Mouse (Mus musculus): ENCODE results near the gene Lasp1. TPM values are rescaled to one million over a fixed set of nuclear protein-coding genes. Genes with fewer than 3 reads are reported as not detected.

The Lasp1 gene
- total RNA-seq, 2 experiments from 2014 or later: 107 to 110 TPM

DNA sequence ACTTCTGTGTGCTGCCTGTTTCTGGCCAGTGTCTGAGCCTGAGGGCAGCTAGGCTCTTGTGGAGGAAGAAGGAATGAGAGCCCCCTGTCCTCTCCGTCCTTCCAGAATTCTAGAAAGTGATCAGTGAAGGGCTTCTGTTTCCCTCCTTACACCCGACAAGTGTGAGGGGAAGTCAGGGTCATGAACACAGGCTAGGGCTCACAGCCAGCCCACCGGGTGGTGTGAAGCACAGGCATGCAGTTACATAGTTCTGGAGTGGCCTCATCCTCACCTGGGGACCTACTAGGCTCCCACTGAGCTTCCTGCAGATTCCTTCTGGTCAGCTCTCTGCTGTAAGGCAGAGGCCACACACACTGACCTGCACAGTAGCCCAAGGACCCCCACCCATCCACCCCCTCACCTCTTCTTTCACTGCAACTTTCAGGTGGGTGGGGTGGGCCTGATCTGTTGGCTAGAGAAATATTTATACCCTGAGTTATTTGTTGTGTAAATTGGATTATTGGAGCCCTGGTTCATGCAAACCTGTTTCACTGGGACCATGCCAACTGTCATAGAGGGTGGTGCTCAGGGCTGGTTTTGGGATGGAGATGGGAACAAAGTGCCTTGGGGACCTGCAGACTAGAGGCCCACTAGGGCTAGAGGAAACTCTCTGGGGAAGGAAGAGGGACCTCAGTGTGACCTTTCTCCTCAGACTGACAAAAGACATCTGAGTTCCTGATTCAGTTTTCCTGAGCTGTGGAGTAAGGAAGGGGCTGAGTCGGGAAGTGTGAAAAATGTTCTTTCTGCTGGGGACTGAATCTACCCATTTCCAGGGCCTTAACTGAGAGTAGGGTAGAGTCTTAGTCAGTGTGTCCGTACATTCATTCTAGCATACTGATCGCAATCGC, 10.7 kb downstream of the Lasp1 start:
- DNase-seq (ENCODE audit: low spot score in 2 of 2): no peak

DNA sequence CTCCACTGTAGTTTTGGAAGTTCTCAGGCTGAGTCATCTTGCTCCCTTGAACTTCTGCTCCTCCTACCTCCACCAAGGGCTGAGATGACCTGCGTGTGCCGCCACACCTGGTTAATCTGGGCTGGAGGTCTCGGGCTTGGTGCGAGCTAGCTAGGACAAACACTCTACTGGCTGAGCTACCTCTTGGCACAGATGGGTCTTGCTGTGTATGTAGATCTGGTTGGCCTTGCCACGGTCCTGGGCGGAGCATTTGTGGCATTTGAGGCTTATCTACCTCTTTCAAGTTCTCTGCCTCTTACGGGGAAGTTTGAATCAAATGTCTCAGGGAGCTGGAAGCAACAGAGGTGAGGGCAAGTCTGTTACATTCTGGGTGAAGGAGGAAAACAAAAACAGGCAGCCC, 11.6 kb downstream of the Lasp1 start:
- DNase-seq (ENCODE audit: low spot score in 2 of 2): no peak

DNA sequence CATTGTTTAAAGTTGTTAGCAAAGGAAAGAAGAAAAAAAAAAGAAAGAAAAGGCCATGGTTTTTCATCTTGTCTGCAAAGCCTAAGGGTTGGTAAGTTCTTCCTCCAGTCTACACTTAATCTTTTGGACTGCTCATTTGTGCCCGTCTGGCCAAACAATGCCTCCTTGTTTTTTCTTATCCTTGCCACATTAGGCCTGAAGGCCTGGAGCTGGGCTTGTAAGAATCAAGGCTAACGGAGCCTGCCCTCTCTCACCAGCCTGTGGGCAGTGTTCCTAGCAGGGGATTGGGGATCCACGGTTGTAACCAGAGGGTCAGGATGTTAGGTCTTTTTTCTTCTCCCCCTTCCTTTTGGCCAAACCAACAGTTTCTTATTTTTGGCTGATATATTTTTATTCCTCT, 12.2 kb downstream of the Lasp1 start:
- DNase-seq (ENCODE audit: low spot score in 2 of 2): no peak

DNA sequence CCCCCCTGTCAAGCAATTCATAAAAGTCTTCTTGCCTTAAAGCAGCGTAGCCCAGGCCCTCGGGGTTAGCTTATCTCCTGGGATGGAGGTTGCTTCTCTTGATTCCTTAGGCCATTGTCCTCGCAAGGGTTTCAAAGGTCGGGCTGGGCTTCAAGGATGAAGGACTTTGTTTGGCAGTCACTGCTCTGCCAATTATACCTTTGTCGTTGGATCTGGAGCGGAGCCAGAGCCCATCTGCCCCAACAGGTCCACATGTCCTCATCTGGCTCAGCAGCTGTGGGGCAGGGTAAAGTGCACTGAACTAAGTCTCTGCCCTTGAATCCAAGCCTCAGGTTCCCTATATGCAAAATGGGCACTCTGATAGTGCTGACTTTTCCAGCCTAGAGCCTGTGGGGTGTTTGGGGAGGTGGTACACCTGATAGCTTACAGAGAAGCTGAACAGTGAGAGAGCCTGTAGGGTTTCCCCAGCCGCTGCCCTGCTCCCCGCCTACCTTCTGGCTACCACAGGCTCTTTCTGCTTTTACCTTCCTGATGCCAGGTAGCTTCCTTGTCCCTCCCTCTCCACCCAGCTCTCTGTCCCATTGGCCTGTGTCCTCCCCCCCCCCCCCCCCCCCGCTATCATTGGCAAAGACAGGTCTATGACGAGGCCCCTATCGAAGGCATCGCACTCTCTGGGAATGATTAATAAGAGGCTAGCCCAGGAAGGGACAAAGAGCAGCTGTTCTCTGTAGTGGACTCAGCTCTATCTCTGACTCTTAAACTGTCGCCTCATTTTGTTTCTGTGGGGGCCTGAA, 13.0 kb downstream of the Lasp1 start:
- DNase-seq (ENCODE audit: low spot score in 2 of 2): no peak

DNA sequence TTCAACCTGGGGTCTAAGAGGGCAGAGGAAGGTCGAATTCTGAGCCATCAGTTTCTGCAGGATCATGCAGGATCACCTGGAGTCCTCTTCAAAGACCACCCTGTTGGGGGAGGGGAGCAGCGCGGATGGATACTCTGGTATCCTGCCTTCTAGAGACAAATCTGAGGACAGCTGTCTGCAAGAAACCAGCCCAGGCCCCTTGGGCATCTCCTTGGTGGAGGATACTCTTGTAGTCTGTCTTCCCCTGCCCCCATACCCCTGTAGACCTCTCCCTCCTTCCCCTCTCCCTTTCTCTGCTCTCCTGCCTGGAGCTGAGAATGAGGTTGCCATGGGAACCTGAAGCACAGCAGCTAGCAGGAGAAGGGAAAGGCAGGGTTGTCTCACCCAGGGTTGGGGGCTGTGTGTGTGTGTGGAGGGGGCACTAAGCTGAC, 13.7 kb downstream of the Lasp1 start:
- DNase-seq (ENCODE audit: low spot score in 2 of 2): peak; percentile 54 to 56

DNA sequence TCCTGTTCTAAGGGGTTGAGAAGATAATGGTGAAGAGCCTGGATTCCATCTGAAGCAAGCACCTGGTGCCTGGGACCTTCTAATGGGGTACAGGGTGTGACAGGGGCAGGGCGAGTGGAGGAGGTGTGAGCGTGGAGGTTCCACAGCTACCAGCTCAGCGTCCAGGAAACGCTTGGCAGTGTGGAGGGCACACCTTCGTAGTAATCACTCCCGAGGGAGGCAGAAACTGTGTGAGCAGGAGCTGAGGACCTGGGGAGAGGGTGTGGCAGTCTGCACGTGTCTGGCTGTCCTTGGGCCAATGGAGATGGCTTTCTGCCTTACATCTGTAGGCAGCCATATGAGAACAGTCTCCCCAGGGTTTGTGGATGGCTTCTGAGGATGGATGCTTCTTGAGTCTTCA, 14.3 kb downstream of the Lasp1 start:
- no peak for DNase-seq (ENCODE audit: low spot score in 2 of 2)

DNA sequence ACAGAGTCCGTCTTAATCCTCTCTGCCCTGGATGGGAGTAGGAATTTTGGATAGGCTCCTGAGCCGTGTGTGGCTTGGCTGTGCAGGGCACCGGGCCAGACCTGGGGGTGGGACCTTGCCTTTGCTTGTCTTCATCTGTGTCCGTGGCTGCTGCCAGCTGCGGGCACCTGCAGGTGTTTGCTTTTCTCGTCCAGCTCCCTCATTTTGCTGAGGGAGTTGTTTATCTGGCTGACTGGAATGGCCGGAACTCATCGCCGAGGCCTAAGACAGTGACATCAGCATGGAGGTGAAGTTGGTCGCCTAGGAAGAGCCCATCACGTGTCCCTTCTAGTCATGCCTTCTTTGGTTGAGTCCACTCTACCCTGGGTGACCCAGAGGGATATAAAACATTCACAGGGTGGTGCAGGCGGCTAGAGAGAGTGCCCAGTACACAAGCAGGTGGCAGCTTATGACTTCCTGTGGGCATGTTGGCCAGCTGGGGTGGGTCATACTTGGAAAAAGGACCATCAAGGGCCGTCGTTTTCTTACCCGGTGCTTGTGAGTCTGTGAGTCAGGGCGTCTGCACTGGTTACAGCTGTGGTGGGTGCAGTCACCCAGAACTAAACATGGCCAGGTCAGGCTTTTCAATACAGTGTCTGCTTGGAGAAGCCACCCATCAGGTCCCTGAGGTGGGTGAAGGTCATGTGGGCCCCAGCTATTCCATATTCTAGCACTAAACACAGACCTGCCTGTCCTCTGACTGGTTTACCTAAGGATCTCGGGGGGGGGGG, 15.1 kb downstream of the Lasp1 start:
- no peak for DNase-seq (ENCODE audit: low spot score in 2 of 2)

DNA sequence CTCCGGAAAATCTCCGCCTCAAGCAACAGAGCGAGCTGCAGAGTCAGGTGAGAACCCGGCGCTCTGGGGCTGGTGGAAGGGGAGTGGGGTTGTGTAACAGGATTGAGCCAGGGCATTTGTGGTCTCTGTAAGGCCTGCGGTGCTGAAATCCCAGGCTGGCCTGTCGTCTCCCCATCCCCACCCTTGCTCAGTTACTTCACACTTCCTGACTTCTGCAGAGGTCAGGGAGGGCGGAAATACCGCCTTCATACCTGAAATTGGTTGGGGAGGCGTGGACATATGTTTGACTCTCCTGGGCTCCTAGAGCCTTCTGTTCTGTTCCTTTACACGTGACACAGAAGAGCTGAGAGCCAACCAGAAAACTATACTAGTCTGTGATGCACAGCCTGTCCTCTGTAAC, 16.9 kb downstream of the Lasp1 start:
- DNase-seq (ENCODE audit: low spot score in 2 of 2): no peak

DNA sequence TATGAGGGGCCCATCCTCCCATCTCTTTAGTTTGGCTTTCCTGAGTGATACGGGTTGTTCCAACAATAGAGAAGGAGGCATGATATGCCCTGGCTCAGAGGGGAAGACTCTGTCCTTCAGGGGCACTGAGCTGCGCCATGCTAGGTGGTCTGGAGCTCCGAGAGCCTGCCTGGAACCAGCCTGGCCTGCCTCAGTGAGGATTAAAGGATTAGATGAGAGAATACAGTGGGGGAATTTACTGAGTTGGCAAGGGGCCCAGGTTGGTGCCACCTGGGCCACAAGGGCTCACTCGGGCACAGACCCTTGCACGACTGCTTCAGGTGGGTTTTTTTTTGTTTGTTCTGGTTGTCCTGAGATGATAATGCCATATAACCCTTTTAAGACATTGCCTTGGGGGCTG, 17.4 kb downstream of the Lasp1 start:
- no peak for DNase-seq (ENCODE audit: low spot score in 2 of 2)

DNA sequence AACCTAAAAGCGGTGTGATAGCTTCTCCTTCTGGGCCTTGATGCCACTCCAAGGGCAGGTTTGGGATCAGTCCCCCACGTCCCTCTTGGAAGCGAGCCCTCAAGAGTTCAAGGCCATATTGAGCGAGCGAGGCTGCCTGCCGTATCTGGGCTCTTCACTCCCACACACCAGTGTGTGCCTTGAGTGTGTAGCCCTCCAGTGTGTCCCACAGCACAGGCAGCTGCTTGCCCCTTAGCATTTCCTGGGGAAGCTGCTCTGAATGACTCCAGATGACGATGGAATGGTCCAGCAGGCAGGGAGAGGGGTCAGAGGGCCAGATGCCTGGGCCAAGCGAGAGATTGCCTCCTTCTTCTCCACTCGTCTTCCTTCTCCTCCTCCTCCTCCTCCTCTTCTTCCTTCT, 18.1 kb downstream of the Lasp1 start:
- DNase-seq (ENCODE audit: low spot score in 2 of 2): no peak

DNA sequence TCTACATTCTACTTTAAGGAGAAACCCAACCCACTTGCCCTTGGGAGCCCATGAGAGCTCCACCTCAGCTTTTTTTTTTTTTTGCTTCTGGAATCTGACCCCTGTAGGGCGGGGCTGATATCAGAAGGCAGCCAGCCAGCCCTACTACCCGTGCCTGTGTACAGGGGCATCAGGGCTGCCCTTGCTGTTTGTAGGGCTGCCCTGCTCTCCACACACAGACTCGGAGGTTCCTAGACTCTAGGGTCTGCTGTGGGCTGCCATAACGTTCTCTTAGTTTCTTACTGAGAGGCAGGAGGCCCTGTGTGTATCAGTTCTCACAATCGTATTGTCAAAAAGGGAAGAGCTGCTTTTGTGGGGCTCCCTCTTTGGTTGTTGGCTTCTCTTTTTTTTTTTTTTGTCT, 18.6 kb downstream of the Lasp1 start:
- DNase-seq (ENCODE audit: low spot score in 2 of 2): no peak

DNA sequence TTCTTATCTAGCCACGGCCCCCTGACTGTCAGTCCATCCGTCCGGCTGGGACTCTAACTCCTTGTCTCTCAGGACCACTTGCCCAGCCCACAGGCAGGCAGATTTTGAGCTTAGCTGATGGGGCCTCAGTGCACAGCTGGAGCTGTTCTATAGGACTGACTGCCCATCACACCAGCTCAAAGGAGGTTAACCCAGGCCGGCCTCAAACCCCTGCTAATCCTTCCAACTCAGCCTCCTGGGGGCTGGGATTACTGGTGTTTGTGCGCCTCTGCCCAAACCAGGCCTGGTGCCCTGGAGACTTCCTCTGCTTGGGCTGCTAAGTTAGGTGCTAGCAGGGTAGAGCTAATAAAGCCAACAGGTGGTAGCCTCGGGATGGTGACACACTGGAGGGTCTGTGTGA, 19.2 kb downstream of the Lasp1 start:
- no peak for DNase-seq (ENCODE audit: low spot score in 2 of 2)

DNA sequence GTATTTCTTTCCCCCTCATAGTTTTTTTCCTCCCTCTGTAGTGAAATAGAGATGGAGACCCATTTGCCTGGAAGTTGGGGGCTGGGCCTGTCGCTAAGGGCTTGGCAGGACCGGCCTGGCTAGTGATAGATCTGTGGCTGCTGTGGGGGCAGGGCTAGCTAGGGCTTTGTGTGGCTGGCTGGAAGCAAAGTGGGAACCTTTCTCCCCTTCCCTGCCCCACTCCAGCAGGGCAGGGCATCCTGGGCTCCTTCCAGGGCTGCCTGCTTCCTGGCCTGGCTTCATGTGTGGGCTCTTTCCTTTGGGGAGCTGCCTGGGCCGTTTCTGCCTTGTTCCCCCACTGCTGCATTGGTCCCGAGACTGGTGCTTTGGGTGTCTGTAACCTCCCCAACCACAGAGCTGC, 19.8 kb downstream of the Lasp1 start:
- peak in 1 of 2 experiments; percentile 44 for DNase-seq (ENCODE audit: low spot score in 2 of 2)

DNA sequence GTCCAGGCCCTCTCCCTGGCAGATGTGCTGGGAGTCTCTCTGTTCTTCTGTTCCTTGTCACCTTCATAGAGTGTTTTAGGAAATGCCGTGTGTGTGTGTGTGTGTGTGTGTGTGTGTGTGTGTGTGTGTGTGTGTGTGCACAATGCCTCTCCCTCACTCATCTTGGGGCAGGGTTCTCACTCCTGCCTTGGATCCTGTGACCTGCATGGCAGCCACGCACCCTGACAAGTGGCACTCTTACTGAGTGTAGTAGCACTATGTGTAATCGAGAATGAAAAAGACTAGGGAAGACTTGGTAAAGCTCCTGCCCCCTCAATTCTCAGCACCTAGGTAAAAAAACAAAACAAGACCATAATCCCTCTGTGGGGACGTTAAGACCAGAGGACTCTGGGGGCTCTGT, 20.3 kb downstream of the Lasp1 start:
- DNase-seq (ENCODE audit: low spot score in 2 of 2): no peak

DNA sequence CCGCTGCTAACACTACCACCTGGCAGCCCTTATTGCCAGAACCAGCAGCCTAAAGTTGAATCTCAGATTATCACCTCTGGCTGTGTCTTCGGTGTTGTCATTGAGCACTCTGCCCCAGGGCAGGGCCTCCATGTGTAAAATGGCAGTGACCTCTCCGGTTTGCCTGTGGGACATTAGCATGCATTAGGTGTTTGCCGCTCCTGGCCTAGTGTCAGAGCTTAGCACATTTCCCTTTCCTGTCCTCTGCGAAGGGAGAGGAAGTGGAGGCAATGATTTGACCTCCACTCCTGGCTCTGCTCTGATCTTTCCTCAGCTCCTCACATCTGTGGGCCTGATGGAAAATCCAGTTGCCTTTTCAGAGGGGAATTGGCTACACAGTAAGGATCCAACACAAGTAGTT, 21.1 kb downstream of the Lasp1 start:
- DNase-seq (ENCODE audit: low spot score in 2 of 2): no peak

DNA sequence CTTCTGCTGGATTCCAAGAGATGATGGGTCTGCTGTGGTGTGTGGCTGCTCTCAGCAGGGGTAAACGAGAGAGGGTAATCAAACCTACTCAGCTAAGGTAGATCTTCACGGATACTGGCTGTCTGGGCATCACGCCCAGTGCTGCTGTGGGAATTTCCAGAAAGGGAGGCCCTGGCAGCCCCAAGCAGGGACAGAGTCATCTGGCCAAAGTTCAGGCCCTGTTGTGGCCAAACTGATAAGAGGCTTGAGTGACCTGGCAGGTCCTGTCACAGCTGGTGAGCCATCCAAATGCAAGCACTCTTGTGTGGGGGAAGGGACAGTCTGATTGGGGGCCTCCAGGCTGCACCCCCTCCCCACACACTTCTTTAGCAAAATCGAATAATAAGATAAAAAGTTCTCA, 22.0 kb downstream of the Lasp1 start:
- no peak for DNase-seq (ENCODE audit: low spot score in 2 of 2)

DNA sequence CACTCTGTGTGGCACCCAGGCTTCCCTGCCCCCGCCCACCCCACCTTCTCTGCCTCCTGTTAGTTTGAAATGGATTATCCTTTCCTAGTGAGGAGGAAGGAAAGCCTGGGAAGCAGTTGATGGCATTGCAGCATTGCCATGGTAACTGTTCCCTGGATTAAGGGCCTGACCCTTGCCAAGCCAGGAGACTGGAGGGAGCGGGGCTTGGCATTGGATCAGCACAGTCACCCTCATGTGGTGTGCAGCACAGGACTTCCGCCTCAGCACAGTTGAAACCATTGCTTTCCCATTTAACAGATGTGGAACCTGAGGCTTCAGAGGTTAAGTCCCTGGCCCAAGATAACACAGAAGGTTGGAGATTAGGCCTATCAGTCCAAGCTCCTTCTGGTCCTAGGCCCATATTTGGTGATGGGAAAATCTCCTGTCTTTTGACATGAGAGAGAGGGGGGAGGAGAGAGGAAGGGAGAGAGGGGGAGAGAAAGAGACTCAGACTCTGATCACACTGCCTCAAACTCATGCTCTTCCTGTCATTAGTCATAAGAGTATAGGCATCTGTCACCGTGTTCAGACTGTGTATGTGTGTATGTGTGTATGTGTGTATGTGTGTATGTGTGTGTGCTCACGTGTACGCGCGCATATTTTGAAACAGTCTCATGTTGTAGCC, 22.7 kb downstream of the Lasp1 start:
- no peak for DNase-seq (ENCODE audit: low spot score in 2 of 2)

DNA sequence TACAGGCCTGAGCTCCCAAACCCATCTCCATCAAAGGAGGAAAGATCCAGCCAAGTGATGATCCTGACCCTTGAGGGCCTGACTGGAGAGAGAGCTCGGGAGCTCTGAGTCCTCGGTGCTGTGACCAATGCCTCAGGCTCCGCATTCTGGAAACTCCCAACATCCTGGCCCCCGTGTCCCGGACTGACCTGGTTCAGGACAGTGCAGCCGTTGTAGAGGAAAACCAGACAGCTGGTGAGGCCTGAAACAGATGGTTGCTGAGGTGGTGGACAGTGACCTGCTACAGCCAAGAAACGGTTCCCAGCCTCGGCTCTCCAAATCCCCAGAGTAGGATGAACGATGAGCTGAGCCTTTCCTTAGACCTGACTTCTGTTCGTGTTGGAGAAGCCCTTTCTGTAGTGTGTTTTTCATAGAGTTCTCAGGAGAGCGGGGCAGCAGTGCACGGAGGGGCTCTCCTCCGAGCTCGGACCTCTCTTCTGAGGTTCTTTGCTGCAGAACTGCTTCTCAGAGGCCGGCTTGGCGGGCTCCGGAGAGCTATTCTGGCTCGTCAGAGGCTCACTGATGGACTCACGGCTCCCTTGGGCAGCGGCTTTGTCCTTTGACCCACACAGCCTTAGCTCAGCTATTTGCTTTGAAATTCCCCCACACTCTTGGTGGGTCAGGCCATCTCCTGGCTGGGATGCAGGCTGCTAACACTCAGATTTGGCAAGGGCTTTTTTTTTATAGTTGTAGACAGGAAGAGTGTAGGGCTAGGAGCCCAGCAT, 24.2 kb downstream of the Lasp1 start:
- DNase-seq (ENCODE audit: low spot score in 2 of 2): no peak

DNA sequence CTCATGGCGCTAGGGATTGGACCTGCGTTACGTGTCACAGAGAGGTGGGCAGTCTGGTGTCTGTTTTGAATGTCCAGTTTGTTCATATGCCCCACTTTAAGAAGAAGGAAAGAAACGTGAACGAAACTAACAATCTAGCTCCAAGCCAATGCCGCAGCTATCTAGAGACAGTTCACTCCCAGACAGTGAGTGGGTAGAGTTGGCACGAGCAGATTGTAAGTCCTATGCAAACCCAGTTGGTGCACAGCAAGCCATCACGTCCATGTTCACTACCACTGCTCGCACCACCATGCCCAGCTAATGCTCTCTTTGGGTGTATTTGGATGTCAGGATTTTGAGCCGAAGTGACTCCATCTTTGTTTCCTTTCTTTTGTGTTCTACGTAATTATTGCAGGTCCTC, 25.4 kb downstream of the Lasp1 start:
- peak in 1 of 2 experiments; percentile 45 for DNase-seq (ENCODE audit: low spot score in 2 of 2)

DNA sequence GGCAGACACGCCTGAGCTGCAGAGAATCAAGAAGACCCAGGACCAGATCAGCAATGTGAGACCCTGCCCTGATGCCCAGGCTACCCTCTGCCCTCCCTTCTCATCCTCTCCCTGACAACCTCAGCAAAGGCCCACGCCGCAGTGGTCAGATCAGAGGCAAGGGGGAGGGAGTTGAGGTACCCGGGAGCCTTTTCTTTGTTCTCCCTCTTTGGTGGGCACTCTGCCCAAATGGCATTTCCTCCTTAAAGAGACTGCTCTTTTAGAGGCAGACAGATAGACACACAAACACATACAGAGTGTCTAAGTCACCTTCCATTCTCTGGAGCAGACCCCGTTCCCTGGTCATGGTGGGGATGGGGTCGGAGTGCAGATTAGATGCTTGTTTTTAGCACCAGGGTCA, 26.1 kb downstream of the Lasp1 start:
- no peak for DNase-seq (ENCODE audit: low spot score in 2 of 2)

All from layer of hippocampus, adult 18-20 months (tissue).